Mouse (Mus musculus) liver, embryonic 16.5 days (tissue): ENCODE results near the gene Sp2. TPM values are rescaled to one million over a fixed set of nuclear protein-coding genes. Genes with fewer than 3 reads are reported as not detected.

Experiments
- ATAC-seq: fragments of 200-750 bp; cut with Nextera tagmentation; 2 replicates; pipeline ENCODE4 v1.8.0; 2017; ENCODE audit warnings: low read depth, mild to moderate bottlenecking, moderate number of reproducible peaks, moderate library complexity
- H3K27ac ChIP-seq: fragments of 300-500 bp; sonication (generic); 2 replicates; pipeline ENCODE4 v1.5.1; 2014; ENCODE audit warnings: mild to moderate bottlenecking, low read length
- H3K27me3 ChIP-seq: fragments of 300-500 bp; sonication (generic); 2 replicates; pipeline ENCODE4 v1.6.1; 2014; ENCODE audit warnings: low read depth, low read length, mixed read lengths; ENCODE audit not compliant: control insufficient read depth, insufficient read depth
- H3K36me3 ChIP-seq: fragments of 300-500 bp; sonication (generic); 2 replicates; pipeline ENCODE4 v1.6.1; 2014; ENCODE audit warnings: mild to moderate bottlenecking; ENCODE audit not compliant: control insufficient read depth, insufficient read depth
- H3K4me1 ChIP-seq: fragments of 300-500 bp; sonication (generic); 2 replicates; pipeline ENCODE4 v1.6.1; 2014; ENCODE audit warnings: low read depth, low read length, mixed read lengths; ENCODE audit not compliant: control insufficient read depth
- H3K4me2 ChIP-seq: fragments of 300-500 bp; sonication (generic); 2 replicates; pipeline ENCODE4 v1.6.1; 2014; ENCODE audit warnings: low read depth, low read length, mixed read lengths
- H3K4me3 ChIP-seq: fragments of 300-500 bp; sonication (generic); 2 replicates; pipeline ENCODE4 v1.5.1; 2014; ENCODE audit warnings: low read depth, mild to moderate bottlenecking, low read length
- H3K9ac ChIP-seq: fragments of 300-500 bp; sonication (generic); 2 replicates; pipeline ENCODE4 v1.6.1; 2014; ENCODE audit warnings: low read depth, low read length
- H3K9me3 ChIP-seq: fragments of 300-500 bp; sonication (generic); replicated peaks from 2 replicates; pipeline ENCODE4 v1.6.1; 2016; ENCODE audit warnings: low read length; ENCODE audit not compliant: control insufficient read depth
- WGBS: fragments of 180-500 bp; shearing (Covaris S2); extraction: QIAGEN DNeasy Blood & Tissue Kit; methylation state at CpG from one replicate; pipeline ENCODE4 v1.1.7; 2014; ENCODE audit not compliant: insufficient replicate concordance; 5-methylcytosine and 5-hydroxymethylcytosine counted together
- polyA plus RNA-seq: library from polyadenylated mRNA; unstranded; fragments of >200 nt; fragmentation: Nextera tagmentation; extraction: Ambion mirVana; gene quantifications from 2 replicates; pipeline ENCODE4 v1.2.1, GENCODE M21; 2015

Gene Sp2
- polyA plus RNA-seq, 1 experiment from 2014 or later = 18.6 TPM

GRCm38 (mm10) chr11:96984903-96985302, 2.1 kb upstream of the Sp2 start:
- Histone ChIP-seq H3K27me3 (peaks cover 27% of the 10 kb centered on the region), H3K4me2 (no peak overlapping the region), H3K27ac (no peak overlapping the region), H3K4me1 (peaks cover 5% of the 10 kb centered on the region; the same call in 1 of the 2 replicates), H3K4me3 (no peak overlapping the region), H3K36me3 (no peaks in the 10 kb centered on the region), H3K9me3 (no peaks in the 10 kb centered on the region), H3K9ac (no peak overlapping the region)
- 50% methylated on average over 4 of the region's 4 CpGs for WGBS
- ATAC-seq = no peak

GRCm38 (mm10) chr11:96982355-96982754, 404 bp downstream of the Sp2 start:
- Histone ChIP-seq H3K4me2 (no peak overlapping the region), H3K4me1 (peaks cover 18% of the 10 kb centered on the region), H3K27ac (no peak overlapping the region), H3K9me3 (no peaks in the 10 kb centered on the region), H3K4me3 (no peak overlapping the region), H3K9ac (no peak overlapping the region), H3K36me3 (no peaks in the 10 kb centered on the region), H3K27me3 (peaks cover 12% of the 10 kb centered on the region)
- WGBS = 3% methylated on average over 7 of the region's 7 CpGs
- ATAC-seq = no peak

GRCm38 (mm10) chr11:96981461-96981860, 1.3 kb downstream of the Sp2 start:
- 76% methylated on average over 15 of the region's 15 CpGs for WGBS
- H3K4me2 ChIP-seq = no peak overlapping the region
- no peak overlapping the region for H3K4me3 ChIP-seq
- no peaks in the 10 kb centered on the region for H3K9me3 ChIP-seq
- ATAC-seq = no peak
- H3K27me3 ChIP-seq = peaks cover 6% of the 10 kb centered on the region
- H3K27ac ChIP-seq = no peak overlapping the region
- no peaks in the 10 kb centered on the region for H3K36me3 ChIP-seq
- peaks cover 18% of the 10 kb centered on the region for H3K4me1 ChIP-seq
- no peak overlapping the region; the same call in 1 of the 2 replicates for H3K9ac ChIP-seq

- H3K4me1 ChIP-seq = peaks cover 32% of the 10 kb centered on the region
- no peaks in the 10 kb centered on the region for H3K36me3 ChIP-seq
- WGBS = 66% methylated on average over 5 of the region's 5 CpGs
- H3K9ac ChIP-seq = no peak overlapping the region
- no peak overlapping the region for H3K4me2 ChIP-seq
- no peak overlapping the region for H3K4me3 ChIP-seq
- H3K27ac ChIP-seq = no peak overlapping the region
- peaks cover 4% of the 10 kb centered on the region; the same call in 1 of the 2 replicates for H3K27me3 ChIP-seq
- no peaks in the 10 kb centered on the region for H3K9me3 ChIP-seq
- no peak for ATAC-seq
Measured at GRCm38 (mm10) chr11:96980021-96980420, 2.7 kb downstream of the Sp2 start.

GRCm38 (mm10) chr11:96979329-96979728, 3.4 kb downstream of the Sp2 start:
- peaks cover 32% of the 10 kb centered on the region for H3K4me1 ChIP-seq
- no peaks in the 10 kb centered on the region for H3K36me3 ChIP-seq
- no peak overlapping the region for H3K4me3 ChIP-seq
- H3K27me3 ChIP-seq = no peaks in the 10 kb centered on the region; the same call in 1 of the 2 replicates
- H3K9ac ChIP-seq = no peak overlapping the region; the same call in 1 of the 2 replicates
- H3K9me3 ChIP-seq = no peaks in the 10 kb centered on the region
- no peak for ATAC-seq
- H3K27ac ChIP-seq = peak overlapping the region; percentile 97; the same call in 1 of the 2 replicates
- no peak overlapping the region for H3K4me2 ChIP-seq
- WGBS = 75% methylated on average over 7 of the region's 7 CpGs

GRCm38 (mm10) chr11:96978401-96979246, 4.1 kb downstream of the Sp2 start:
- H3K4me3 ChIP-seq = peak overlapping the region; percentile 74
- peaks cover 32% of the 10 kb centered on the region for H3K4me1 ChIP-seq
- peak overlapping the region; percentile 87 for H3K9ac ChIP-seq
- no peaks in the 10 kb centered on the region; the same call in 1 of the 2 replicates for H3K27me3 ChIP-seq
- H3K27ac ChIP-seq = peak overlapping the region; percentile 97
- peak overlapping the region; percentile 95 for H3K4me2 ChIP-seq
- H3K9me3 ChIP-seq = no peaks in the 10 kb centered on the region
- ATAC-seq = no peak
- WGBS = 17% methylated on average over 17 of the region's 17 CpGs
- no peaks in the 10 kb centered on the region for H3K36me3 ChIP-seq

GRCm38 (mm10) chr11:96977606-96978400, 5.0 kb downstream of the Sp2 start:
- under 1% methylated on average over 45 of the region's 45 CpGs for WGBS
- H3K27me3 ChIP-seq = no peaks in the 10 kb centered on the region
- peaks cover 32% of the 10 kb centered on the region for H3K4me1 ChIP-seq
- H3K9me3 ChIP-seq = no peaks in the 10 kb centered on the region
- peak; percentile 90 for ATAC-seq
- H3K4me3 ChIP-seq = peak overlapping the region; percentile 91
- peak overlapping the region; percentile 97 for H3K27ac ChIP-seq
- H3K4me2 ChIP-seq = peak overlapping the region; percentile 95
- no peaks in the 10 kb centered on the region for H3K36me3 ChIP-seq
- peak overlapping the region; percentile 96 for H3K9ac ChIP-seq

- H3K27ac ChIP-seq = peak overlapping the region; percentile 94
- H3K9ac ChIP-seq = peak overlapping the region; percentile 96
- no peaks in the 10 kb centered on the region for H3K27me3 ChIP-seq
- no peaks in the 10 kb centered on the region for H3K9me3 ChIP-seq
- ATAC-seq = peak; percentile 65
- H3K36me3 ChIP-seq = no peaks in the 10 kb centered on the region
- peaks cover 32% of the 10 kb centered on the region for H3K4me1 ChIP-seq
- WGBS = under 1% methylated on average over 50 of the region's 50 CpGs
- peak overlapping the region; percentile 91 for H3K4me3 ChIP-seq
- peak overlapping the region; percentile 73 for H3K4me2 ChIP-seq
Measured at GRCm38 (mm10) chr11:96976911-96977591, 5.7 kb downstream of the Sp2 start.
